Mouse (Mus musculus) CD4-positive naive resting alpha-beta T cell, adult 57 days (primary cell): ENCODE results near the gene Azin2. TPM values are rescaled to one million over a fixed set of nuclear protein-coding genes. Genes with fewer than 3 reads are reported as not detected.

Experiments
- total RNA-seq: library from RNA; stranded (reverse); gene quantifications from one replicate; pipeline ENCODE4 v1.2.4, GENCODE M21; 2023

Gene Azin2
- not detected for total RNA-seq

DNA sequence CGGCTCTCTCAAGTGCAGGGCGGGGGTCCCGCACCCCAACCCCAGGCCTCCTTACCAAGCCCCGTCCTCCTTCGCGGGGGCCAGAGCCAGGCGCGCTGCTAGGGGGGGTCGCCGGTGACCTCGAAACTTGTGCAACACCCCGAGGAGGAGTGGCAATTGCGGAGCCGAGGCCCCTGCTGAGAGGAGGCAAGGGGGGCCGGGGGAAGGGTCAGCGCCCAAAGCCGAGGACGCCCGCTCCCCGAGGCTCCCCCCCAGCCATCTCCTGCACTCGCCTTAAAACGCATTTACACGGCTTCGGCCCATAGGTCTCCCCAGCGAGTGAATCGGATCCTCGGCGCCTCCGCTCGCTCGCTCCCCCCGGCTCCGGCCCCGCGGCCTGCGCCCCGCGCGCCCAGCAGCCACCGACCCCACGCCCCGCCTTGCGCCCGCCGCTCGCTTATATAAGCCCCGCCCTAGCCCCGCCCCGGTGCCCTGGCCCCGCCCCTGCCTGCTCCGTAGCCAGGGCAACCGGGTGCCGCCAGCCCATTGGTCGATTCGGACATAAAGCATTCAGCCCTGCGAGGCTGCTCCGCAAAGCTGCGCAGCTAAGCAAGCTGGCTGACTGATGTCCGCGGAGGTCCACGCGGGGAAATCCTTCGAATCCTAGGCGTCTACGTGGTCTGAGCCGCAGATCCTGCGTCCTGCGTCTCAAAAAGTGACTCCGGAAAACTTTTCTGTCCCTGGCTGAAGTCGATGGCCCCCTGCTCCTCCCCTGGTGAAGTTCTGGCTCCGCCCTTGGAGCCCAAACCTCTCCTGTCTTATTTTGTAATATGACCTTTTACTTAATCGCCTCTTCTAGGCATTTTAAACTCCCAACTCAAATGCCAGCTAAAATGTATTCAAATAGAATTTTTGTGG lies at the start of gene Azin2:
Gene Azin2, minus strand, starts transcription at position 414 of the 897 bp plus-strand sequence.

DNA sequence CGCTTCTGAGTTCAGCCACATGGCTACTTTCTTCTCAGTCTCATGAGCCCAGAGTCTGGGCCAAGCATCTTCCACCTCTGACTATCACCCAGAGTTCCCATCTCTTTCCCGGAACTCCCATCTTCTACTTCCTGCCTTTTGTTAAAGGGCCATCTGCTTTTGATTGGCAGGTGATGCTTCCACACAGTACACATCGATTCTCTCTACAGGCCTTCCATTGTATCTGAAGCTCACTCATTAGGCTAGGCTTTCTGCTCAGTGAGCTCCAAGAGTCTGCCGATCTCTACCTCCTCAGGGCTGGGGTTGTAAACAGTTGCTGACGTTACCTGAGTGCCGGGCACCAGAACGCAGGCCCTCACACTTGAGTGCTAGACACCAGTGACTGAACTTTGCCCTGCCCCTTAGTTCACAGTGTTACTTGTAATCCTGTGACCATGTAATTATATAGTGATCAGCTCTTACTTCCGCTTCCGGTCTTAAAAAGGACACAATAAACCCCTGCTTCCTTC lies 29.3 kb upstream of the Azin2 start, which contains the start of gene Ak2:
Gene Ak2, plus strand, starts transcription at position 459 of the 509 bp plus-strand sequence.

GRCm38 (mm10) chr4:128883379-128883781 lies 78.9 kb downstream of the Azin2 start, which contains the start of gene Trim62:
TSS of gene Trim62 (plus strand) at chr4:128883580.

Other genes with a start within 250 kb of the Azin2 start
- gene A3galt2, start 207.1 kb downstream of the Azin2 start, total RNA-seq = 1.9 TPM
- gene Zfp362, start 156.4 kb downstream of the Azin2 start, total RNA-seq = 40.3 TPM
- 6.4 TPM for gene Trim62, start 78.9 kb downstream of the Azin2 start, total RNA-seq
- gene Ak2, start 29.5 kb upstream of the Azin2 start, total RNA-seq = 57.8 TPM
- gene Rnf19b, start 95.8 kb upstream of the Azin2 start, total RNA-seq = 70.2 TPM
- not detected for gene Tmem54, start 143.1 kb upstream of the Azin2 start, total RNA-seq
- gene Hpca, start 159.6 kb upstream of the Azin2 start, total RNA-seq = not detected
- not detected for gene Fndc5, start 174.6 kb upstream of the Azin2 start, total RNA-seq
- gene S100pbp, start 227.3 kb upstream of the Azin2 start, total RNA-seq = 33.4 TPM
- 74.1 TPM for gene Yars, start 227.3 kb upstream of the Azin2 start, total RNA-seq